Mouse (Mus musculus): ENCODE results near the gene Cfap46. TPM values are rescaled to one million over a fixed set of nuclear protein-coding genes. Genes with fewer than 3 reads are reported as not detected.
A peak's percentile ranks its signal among the peaks of the same experiment; 100 is the strongest.
"Not testable (repeated sequence)": the region's sequence is repeated elsewhere in the genome, so short reads cannot be mapped to it uniquely, and the experiment has no call there.

The Cfap46 gene
- polyA plus RNA-seq, 1 experiment: not detected

DNA sequence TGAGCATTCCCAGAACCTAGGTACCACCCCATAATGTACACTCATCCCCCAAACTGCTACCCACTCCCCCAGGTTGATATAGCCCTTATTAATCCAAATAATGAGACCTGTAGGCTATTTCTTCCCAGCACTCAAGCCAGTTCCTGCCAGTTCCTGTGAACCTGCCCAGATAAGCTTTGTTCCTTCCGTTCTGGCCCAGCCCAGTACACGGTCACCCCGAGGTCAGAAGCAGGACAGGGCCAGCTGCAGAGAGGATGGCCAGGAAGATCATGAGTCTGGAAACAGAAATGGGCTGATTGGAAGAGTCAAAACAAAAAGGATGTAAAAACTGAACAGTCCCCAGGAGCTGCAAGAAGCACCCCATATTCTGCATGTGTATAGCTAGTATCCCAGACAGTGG, 20.3 kb downstream of the Cfap46 start:
- Histone ChIP-seq H3K36me3 (ENCODE audit: control insufficient read depth, insufficient read depth, low read length) (no peaks in the 10 kb centered on the region), H3K4me1 (ENCODE audit: control insufficient read depth, insufficient read depth, insufficient read length, low read length) (no peaks in the 10 kb centered on the region), H3K27me3 (ENCODE audit: control insufficient read depth, insufficient read depth, low read length) (no peaks in the 10 kb centered on the region), H3K27ac (ENCODE audit: insufficient read depth, low read depth, low read length) (no peak overlapping the region), H3K4me3 (ENCODE audit: low read depth, low read length) (no peak overlapping the region)
- no peak for TF ChIP-seq POLR2A (IDR thresholded peaks at IDR 0.05; ENCODE audit: low read depth, low read length)
- no peak for TF ChIP-seq CTCF (IDR thresholded peaks at IDR 0.05; ENCODE audit: extremely low read depth, insufficient read length, insufficient replicate concordance, low read depth, low read length)
- WGBS: 23% methylated on average over 3 of the region's 3 CpGs

DNA sequence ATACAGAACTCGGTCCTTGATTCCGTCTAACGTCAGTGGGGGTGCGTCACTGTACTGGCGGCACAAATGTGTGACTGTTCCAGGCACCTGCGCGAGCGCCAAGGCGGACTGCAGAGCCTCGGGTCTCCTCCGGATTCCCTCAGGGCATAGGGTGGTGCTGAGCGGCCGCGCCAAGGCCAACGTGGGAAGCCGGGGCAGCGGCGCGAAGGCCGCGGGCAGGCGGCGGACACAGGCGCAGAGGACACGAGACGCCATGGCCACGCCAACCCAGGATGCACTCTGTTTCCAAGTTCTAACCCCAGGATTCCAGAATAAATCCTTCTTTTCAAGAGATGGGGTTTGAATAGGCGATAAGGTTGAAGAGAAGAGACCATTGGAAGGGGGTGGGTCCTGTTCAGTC, 23.7 kb downstream of the Cfap46 start:
- H3K4me1 ChIP-seq (ENCODE audit: control insufficient read depth, insufficient read depth, insufficient read length, low read length): not testable (repeated sequence)
- whole genome bisulfite sequencing: 92% methylated on average over 28 of the region's 28 CpGs

DNA sequence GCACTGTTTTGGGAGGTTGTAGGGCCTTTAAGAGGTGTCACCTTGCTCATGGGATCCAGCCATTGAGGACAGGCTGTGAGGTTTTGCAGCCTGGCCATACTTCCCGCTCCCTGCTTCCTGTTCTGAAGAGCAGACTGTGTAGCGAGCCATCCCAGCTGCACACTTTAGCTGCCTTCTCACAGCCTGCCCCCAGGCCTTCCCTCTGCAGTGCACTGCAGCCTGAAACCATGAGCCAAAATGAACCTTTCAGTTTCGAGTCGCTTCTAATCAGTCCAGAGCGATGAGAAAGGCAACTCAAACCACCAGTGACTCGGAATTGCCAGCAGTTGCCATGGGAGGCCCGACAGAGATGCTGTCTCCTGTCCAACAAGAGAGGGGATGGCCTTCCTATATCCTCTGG, 33.9 kb downstream of the Cfap46 start:
- no peaks in the 10 kb centered on the region for H3K4me1 ChIP-seq (ENCODE audit: control insufficient read depth, insufficient read depth, insufficient read length, low read length)
- H3K27me3 ChIP-seq (ENCODE audit: control insufficient read depth, insufficient read depth, low read length): no peaks in the 10 kb centered on the region
- TF ChIP-seq CTCF (IDR thresholded peaks at IDR 0.05; ENCODE audit: extremely low read depth, insufficient read length, insufficient replicate concordance, low read depth, low read length) (no peak), POLR2A (IDR thresholded peaks at IDR 0.05; ENCODE audit: low read depth, low read length) (no peak)
- no peak overlapping the region for H3K27ac ChIP-seq (ENCODE audit: insufficient read depth, low read depth, low read length)
- no peak overlapping the region for H3K4me3 ChIP-seq (ENCODE audit: low read depth, low read length)
- H3K36me3 ChIP-seq (ENCODE audit: control insufficient read depth, insufficient read depth, low read length): no peaks in the 10 kb centered on the region
- WGBS: 72% methylated on average over 7 of the region's 7 CpGs

More for the DNA sequence above, 23.7 kb downstream of the Cfap46 start:
- not testable (repeated sequence) for H3K27me3 ChIP-seq (ENCODE audit: control insufficient read depth, insufficient read depth, low read length); H3K4me3 ChIP-seq (ENCODE audit: low read depth, low read length); H3K36me3 ChIP-seq (ENCODE audit: control insufficient read depth, insufficient read depth, low read length); H3K27ac ChIP-seq (ENCODE audit: insufficient read depth, low read depth, low read length)

DNA sequence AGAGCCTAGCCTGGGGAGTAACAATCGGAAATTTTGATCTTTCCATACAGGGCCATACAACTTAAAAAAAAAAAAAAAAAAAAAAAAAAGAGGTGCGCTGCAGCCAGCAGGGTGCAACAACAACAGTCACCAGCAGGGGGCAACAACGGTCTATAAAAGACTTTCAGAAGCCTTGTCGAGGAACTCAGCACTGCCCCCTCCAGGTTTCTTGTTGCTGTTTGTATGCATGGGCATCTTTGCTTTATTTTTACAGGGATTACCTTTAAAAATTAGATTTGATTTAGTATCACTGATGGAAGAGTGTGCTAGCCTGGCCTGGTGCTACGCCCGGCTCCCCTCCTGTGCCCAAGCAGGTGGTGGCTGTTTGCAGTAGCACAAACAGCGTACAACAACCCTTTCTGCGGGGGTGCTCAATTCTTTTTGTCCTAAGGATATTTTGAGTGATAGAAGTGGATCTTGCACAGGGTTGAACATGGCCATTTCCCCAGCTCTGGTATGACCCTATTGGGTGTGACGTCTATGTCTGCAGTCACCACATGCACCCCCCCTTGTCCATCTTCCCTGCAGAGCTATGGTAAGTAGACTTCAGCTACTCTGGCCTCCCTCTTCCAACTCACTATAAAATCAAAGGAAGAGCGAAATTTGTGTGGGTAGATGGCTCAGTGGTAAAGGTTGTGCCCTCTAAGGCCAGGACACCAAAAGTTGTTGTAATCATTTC, 35.4 kb downstream of the Cfap46 start:
- Histone ChIP-seq H3K36me3 (ENCODE audit: control insufficient read depth, insufficient read depth, low read length) (no peaks in the 10 kb centered on the region), H3K27me3 (ENCODE audit: control insufficient read depth, insufficient read depth, low read length) (no peaks in the 10 kb centered on the region), H3K27ac (ENCODE audit: insufficient read depth, low read depth, low read length) (no peak overlapping the region), H3K4me3 (ENCODE audit: low read depth, low read length) (no peak overlapping the region), H3K4me1 (ENCODE audit: control insufficient read depth, insufficient read depth, insufficient read length, low read length) (no peaks in the 10 kb centered on the region)
- peak; percentile 93; the same call in 1 of the 2 replicates for TF ChIP-seq CTCF (IDR thresholded peaks at IDR 0.05; ENCODE audit: extremely low read depth, insufficient read length, insufficient replicate concordance, low read depth, low read length)
- no peak for TF ChIP-seq POLR2A (IDR thresholded peaks at IDR 0.05; ENCODE audit: low read depth, low read length)
- WGBS: 34% methylated on average over 10 of the region's 10 CpGs

DNA sequence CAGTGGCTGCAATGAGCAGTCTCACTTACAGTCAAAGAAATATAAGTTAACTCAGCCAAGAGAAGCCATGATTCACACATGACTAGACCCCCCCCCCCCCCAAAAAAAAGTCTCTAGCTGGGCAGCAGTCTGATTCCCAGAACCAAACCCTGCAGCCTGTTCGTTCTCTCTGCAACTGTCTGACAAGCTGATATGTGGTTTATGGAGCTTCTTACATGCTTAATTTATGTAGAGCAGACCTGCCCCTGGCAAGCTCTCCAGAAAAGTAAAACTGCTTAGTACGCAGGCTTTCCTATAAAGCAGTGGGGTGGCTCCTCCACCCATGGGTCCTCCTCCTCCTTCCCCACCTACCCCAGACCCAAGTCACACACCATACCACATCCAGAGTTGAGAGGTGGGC, 50.2 kb downstream of the Cfap46 start:
- Histone ChIP-seq H3K4me3 (ENCODE audit: low read depth, low read length) (no peak overlapping the region), H3K27me3 (ENCODE audit: control insufficient read depth, insufficient read depth, low read length) (no peaks in the 10 kb centered on the region), H3K4me1 (ENCODE audit: control insufficient read depth, insufficient read depth, insufficient read length, low read length) (no peaks in the 10 kb centered on the region), H3K36me3 (ENCODE audit: control insufficient read depth, insufficient read depth, low read length) (no peaks in the 10 kb centered on the region), H3K27ac (ENCODE audit: insufficient read depth, low read depth, low read length) (no peak overlapping the region)
- TF ChIP-seq POLR2A (IDR thresholded peaks at IDR 0.05; ENCODE audit: low read depth, low read length): no peak
- TF ChIP-seq CTCF (IDR thresholded peaks at IDR 0.05; ENCODE audit: extremely low read depth, insufficient read length, insufficient replicate concordance, low read depth, low read length): no peak
- 73% methylated on average over 2 of the region's 2 CpGs for WGBS

DNA sequence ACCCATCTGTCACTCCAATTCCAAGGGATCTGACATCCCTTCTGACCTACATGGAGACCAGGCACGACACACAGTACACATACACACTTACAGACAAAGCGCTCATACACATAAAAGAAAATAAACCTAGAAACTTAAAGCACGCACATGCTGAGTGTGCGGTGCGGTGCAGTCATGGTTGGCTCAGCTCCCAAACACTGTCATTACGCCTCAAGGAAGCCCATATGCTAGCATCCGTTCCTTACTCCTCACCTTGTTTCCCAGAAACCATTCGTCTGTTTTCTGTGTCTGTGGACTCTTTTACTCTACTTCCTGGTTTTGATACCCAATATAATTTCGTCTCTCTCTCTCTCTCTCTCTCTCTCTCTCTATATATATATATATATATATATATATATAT, 58.5 kb downstream of the Cfap46 start:
- no peaks in the 10 kb centered on the region for H3K36me3 ChIP-seq (ENCODE audit: control insufficient read depth, insufficient read depth, low read length)
- TF ChIP-seq CTCF (IDR thresholded peaks at IDR 0.05; ENCODE audit: extremely low read depth, insufficient read length, insufficient replicate concordance, low read depth, low read length): no peak
- no peak for TF ChIP-seq POLR2A (IDR thresholded peaks at IDR 0.05; ENCODE audit: low read depth, low read length)
- H3K27me3 ChIP-seq (ENCODE audit: control insufficient read depth, insufficient read depth, low read length): no peaks in the 10 kb centered on the region
- WGBS: 75% methylated on average over 9 of the region's 9 CpGs
- no peaks in the 10 kb centered on the region for H3K4me1 ChIP-seq (ENCODE audit: control insufficient read depth, insufficient read depth, insufficient read length, low read length)
- H3K27ac ChIP-seq (ENCODE audit: insufficient read depth, low read depth, low read length): no peak overlapping the region
- H3K4me3 ChIP-seq (ENCODE audit: low read depth, low read length): no peak overlapping the region

DNA sequence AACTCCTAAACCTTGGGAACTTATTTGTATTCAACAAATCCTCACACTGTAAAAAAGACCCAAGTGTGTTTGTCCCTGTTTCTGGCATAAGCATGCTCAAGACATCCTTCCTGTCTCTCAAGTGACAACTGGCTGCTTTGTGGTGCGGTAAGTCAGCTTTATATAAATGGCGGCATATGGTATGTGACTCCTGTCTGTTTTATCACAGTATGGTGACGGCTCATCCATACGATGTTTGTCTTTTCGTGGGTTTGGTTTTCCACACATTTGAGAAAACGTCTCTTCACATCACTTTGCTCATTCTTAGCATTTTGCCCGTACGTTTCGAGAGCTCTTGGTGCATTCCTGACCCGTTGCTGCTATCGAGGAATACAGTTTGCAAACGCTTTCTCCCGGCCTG, 61.0 kb downstream of the Cfap46 start:
- Histone ChIP-seq H3K27ac (ENCODE audit: insufficient read depth, low read depth, low read length) (no peak overlapping the region), H3K4me3 (ENCODE audit: low read depth, low read length) (no peak overlapping the region), H3K36me3 (ENCODE audit: control insufficient read depth, insufficient read depth, low read length) (no peaks in the 10 kb centered on the region), H3K4me1 (ENCODE audit: control insufficient read depth, insufficient read depth, insufficient read length, low read length) (no peaks in the 10 kb centered on the region), H3K27me3 (ENCODE audit: control insufficient read depth, insufficient read depth, low read length) (no peaks in the 10 kb centered on the region)
- TF ChIP-seq CTCF (IDR thresholded peaks at IDR 0.05; ENCODE audit: extremely low read depth, insufficient read length, insufficient replicate concordance, low read depth, low read length): no peak
- no peak for TF ChIP-seq POLR2A (IDR thresholded peaks at IDR 0.05; ENCODE audit: low read depth, low read length)
- 84% methylated on average over 13 of the region's 13 CpGs for WGBS
